Mouse (Mus musculus): ENCODE measurements around the gene Actl6a. TPM values are rescaled to one million over a fixed set of nuclear protein-coding genes. Genes with fewer than 3 reads are reported as not detected.
"Not testable (repeated sequence)": the region's sequence is repeated elsewhere in the genome, so short reads cannot be mapped to it uniquely, and the experiment has no call there.

The Actl6a gene
- total RNA-seq, 2 experiments from 2014 or later: 90.3 to 97.4 TPM

- no peak for ATAC-seq (replicated peaks; ENCODE audit: poor library complexity, severe bottlenecking)
Observed at GRCm38 (mm10) chr3:32742276-32742780, 36.2 kb downstream of the Actl6a start.

GRCm38 (mm10) chr3:32745001-32745400 lies 38.9 kb downstream of the Actl6a start:
- ATAC-seq (replicated peaks; ENCODE audit: poor library complexity, severe bottlenecking): no peak

- not testable (repeated sequence) for ATAC-seq (replicated peaks; ENCODE audit: poor library complexity, severe bottlenecking)
Observed at GRCm38 (mm10) chr3:32745426-32745825, 39.3 kb downstream of the Actl6a start.

GRCm38 (mm10) chr3:32748384-32748783 lies 42.3 kb downstream of the Actl6a start:
- no peak for ATAC-seq (replicated peaks; ENCODE audit: poor library complexity, severe bottlenecking)

GRCm38 (mm10) chr3:32749820-32750579 lies 43.9 kb downstream of the Actl6a start:
- no peak for ATAC-seq (replicated peaks; ENCODE audit: poor library complexity, severe bottlenecking)

DNA sequence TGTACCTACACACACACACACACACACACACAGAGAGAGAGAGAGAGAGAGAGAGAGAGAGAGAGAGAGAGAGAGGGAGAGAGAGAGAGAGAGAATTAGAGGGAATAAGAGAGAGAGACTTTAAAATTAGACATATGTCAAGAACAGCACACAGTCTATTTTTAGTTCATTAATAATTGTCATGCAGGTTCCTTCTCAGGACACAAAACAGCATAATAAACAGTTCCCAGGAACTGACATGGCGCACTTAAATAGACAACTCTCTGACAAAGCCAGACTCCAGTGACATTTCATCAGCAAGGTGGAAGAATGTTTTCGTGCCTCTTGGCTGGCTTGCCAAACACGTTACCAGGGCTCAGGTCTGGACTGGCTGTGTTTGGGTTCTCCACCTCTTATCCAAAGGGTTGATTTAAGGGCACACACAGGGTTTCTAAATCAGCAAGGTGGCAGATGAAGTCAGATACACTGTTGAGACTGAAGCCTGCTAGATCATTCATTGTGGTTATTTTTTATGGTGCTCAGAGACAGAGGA lies 48.4 kb downstream of the Actl6a start:
- no peak for ATAC-seq (replicated peaks; ENCODE audit: poor library complexity, severe bottlenecking)

DNA sequence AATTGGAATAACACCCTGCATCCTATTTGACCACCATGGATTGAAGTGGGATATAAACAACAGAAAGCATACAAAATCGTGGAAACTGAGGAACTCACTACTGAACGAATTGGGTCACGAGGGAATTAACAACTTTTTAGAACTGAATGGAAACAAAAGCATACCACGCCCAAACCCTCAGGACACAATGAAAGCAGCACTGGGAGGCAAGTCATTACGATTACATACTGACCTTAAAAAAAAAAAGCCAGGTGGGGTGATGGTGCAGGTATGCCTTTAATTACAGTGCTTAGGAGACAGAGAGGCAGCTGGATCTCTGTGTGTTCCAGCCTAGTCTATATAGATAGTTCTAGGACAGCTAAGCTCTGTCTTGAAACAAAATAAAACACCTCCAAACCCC lies 53.1 kb downstream of the Actl6a start:
- ATAC-seq (replicated peaks; ENCODE audit: poor library complexity, severe bottlenecking): no peak

DNA sequence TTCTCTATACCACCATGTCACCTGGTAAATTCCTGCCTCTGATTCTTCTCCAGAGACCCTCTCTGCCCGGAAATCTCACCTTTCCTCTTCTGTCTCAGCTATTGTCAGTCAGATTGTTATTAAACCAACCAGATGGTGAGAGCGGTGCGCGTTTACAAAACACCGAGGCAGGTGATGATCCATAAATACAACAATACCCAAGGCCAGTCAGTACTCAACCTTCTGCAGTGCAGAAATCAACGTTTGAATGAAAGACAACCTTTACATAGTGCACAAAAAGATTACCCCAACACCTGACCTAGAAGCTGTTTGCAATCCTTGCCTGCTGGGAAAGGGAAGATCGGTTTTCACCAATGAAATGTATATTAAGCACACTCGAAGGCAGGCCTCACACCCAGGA lies 56.9 kb downstream of the Actl6a start:
- no peak for ATAC-seq (replicated peaks; ENCODE audit: poor library complexity, severe bottlenecking)

- ATAC-seq (replicated peaks; ENCODE audit: poor library complexity, severe bottlenecking): no peak
Observed at GRCm38 (mm10) chr3:32763902-32764301, 57.8 kb downstream of the Actl6a start.

- no peak for ATAC-seq (replicated peaks; ENCODE audit: poor library complexity, severe bottlenecking)
Observed at GRCm38 (mm10) chr3:32770781-32771180, 64.7 kb downstream of the Actl6a start.

Other genes with a start within 250 kb of the Actl6a start
- gene Kcnmb3, start 214.1 kb upstream of the Actl6a start, total RNA-seq (2014; fragmentation: Nextera tagmentation): not detected in 2 replicates
- gene Kcnmb3, start 214.1 kb upstream of the Actl6a start, total RNA-seq (2017): not detected in 2 replicates
- 45.9 and 55.1 TPM in 2 replicates for gene Zfp639, start 196.0 kb upstream of the Actl6a start, total RNA-seq (2014; fragmentation: Nextera tagmentation)
- gene Zfp639, start 196.0 kb upstream of the Actl6a start, total RNA-seq (2017): 41.1 and 79.6 TPM in 2 replicates
- gene Mfn1, start 176.8 kb upstream of the Actl6a start, total RNA-seq (2014; fragmentation: Nextera tagmentation): 8.9 and 28.4 TPM in 2 replicates
- 64.5 and 101 TPM in 2 replicates for gene Mfn1, start 176.8 kb upstream of the Actl6a start, total RNA-seq (2017)
- gene Gnb4, start 89.7 kb upstream of the Actl6a start, total RNA-seq (2014; fragmentation: Nextera tagmentation): 3.8 and 5.4 TPM in 2 replicates
- 1.7 and 4.4 TPM in 2 replicates for gene Gnb4, start 89.7 kb upstream of the Actl6a start, total RNA-seq (2017)
- gene Ndufb5, start 30.7 kb downstream of the Actl6a start, total RNA-seq (2014; fragmentation: Nextera tagmentation): 279 and 293 TPM in 2 replicates
- 250 and 266 TPM in 2 replicates for gene Ndufb5, start 30.7 kb downstream of the Actl6a start, total RNA-seq (2017)
- 22.1 and 64.1 TPM in 2 replicates for gene Mrpl47, start 31.3 kb downstream of the Actl6a start, total RNA-seq (2014; fragmentation: Nextera tagmentation)
- gene Mrpl47, start 31.3 kb downstream of the Actl6a start, total RNA-seq (2017): 42.6 and 62.5 TPM in 2 replicates
- gene Usp13, start 111.2 kb downstream of the Actl6a start, total RNA-seq (2014; fragmentation: Nextera tagmentation): not detected in 2 replicates
- gene Usp13, start 111.2 kb downstream of the Actl6a start, total RNA-seq (2017): not detected in 2 replicates

Measured in granulocyte monocyte progenitor cell, adult 5-6 weeks (primary cell).